Mouse (Mus musculus): ENCODE measurements at regions not wholly inside any gene's neighbourhood (a gene's known extent, or its start where the extent isn't known, plus 50 kb on each side); places are given as distances from the start of the nearest gene placed in this dataset.

DNA sequence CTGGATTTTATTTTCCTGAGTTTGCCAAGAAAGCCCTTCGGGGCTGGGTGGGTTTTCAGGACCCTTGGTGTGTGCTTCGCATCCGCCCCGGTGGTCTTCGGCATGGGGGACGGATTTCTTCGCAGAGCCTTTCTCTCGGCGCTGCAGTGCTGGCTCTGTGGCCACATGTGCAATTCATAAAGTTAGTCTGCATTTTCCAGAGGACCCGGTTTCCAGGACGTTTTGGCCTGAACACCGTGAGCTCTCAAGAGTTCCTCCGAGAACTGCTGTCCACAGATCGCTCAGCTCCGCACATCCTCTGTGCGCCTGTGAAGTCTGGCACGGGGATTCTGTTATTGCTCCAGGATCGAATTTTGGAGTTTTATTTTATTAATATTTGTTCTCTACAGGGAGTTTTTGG is 63.2 kb upstream of the Cxcl14 start:
- no peak overlapping the region for H3K27ac ChIP-seq (ENCODE audit: low read length)
- no peak overlapping the region for H3K9ac ChIP-seq (ENCODE audit: low read depth, low read length)
- H3K9me3 ChIP-seq (replicated peaks; ENCODE audit: control insufficient read depth, low read length): no peaks in the 10 kb centered on the region
- H3K4me3 ChIP-seq (ENCODE audit: low read depth, low read length): no peak overlapping the region
- WGBS (ENCODE audit: insufficient replicate concordance): 77% methylated on average over 18 of the region's 18 CpGs
- H3K36me3 ChIP-seq (ENCODE audit: control insufficient read depth, insufficient read depth): no peaks in the 10 kb centered on the region
- H3K4me2 ChIP-seq (ENCODE audit: low read depth, low read length): no peak overlapping the region
- no peaks in the 10 kb centered on the region; the same call in 1 of the 2 replicates for H3K4me1 ChIP-seq (ENCODE audit: control insufficient read depth, low read depth, low read length)
- no peaks in the 10 kb centered on the region for H3K27me3 ChIP-seq (ENCODE audit: control insufficient read depth, insufficient read depth, low read depth, low read length)
- no peak for ATAC-seq (ENCODE audit: low read depth)

DNA sequence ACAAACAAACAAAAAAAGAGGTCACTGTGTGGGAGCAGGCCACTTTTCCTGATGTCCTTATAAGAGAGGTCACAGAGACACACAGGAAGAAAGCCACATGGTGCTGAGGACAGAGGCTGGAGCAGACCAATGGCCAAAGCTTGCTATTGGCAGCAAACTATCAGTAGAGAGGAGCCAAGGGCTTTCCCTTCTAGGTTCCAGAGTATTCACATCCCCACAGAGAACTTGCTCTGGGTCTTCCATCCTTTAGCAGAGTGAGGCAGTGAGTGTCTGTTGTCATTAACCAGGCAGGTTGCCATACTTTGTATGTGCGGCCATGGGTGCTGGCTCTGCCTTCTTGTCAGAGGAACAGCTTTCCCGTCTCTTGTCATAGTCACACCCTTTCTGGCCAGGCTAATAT is 64.5 kb upstream of the Cxcl14 start:
- Histone ChIP-seq H3K27me3 (ENCODE audit: control insufficient read depth, insufficient read depth, low read depth, low read length) (no peaks in the 10 kb centered on the region), H3K4me3 (ENCODE audit: low read depth, low read length) (no peak overlapping the region), H3K27ac (ENCODE audit: low read length) (no peak overlapping the region), H3K9me3 (replicated peaks; ENCODE audit: control insufficient read depth, low read length) (no peaks in the 10 kb centered on the region), H3K36me3 (ENCODE audit: control insufficient read depth, insufficient read depth) (no peaks in the 10 kb centered on the region), H3K9ac (ENCODE audit: low read depth, low read length) (no peak overlapping the region), H3K4me1 (ENCODE audit: control insufficient read depth, low read depth, low read length) (no peaks in the 10 kb centered on the region), H3K4me2 (ENCODE audit: low read depth, low read length) (no peak overlapping the region)
- ATAC-seq (ENCODE audit: low read depth): no peak
- 63% methylated on average over 2 of the region's 2 CpGs for WGBS (ENCODE audit: insufficient replicate concordance)

DNA sequence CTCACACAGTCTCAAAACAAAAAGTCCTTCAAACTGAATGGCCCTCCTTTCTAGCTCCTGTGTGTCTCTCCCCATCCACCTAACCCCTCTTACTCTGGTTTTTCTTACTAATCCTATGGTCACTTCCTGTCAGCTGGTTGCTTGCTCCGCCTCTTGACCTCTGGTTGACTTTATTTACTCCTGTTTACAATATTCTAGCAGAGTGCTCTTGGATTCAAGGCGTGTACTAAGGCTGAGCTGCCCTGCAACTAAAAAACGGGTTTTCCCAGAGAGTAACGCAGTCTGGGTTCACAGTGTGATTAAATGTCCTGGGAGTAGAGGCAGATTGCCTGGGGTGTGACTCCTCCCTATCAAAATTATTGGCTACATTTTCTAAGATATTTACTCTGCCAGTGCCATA is 64.2 kb upstream of the Gm3045 start:
- Histone ChIP-seq H3K4me3 (ENCODE audit: low read depth, low read length) (no peak overlapping the region), H3K27ac (ENCODE audit: low read length) (no peak overlapping the region), H3K36me3 (ENCODE audit: control insufficient read depth, insufficient read depth) (no peaks in the 10 kb centered on the region), H3K9ac (ENCODE audit: low read depth, low read length) (no peak overlapping the region), H3K27me3 (ENCODE audit: control insufficient read depth, insufficient read depth, low read depth, low read length) (no peaks in the 10 kb centered on the region), H3K4me2 (ENCODE audit: low read depth, low read length) (no peak overlapping the region), H3K4me1 (ENCODE audit: control insufficient read depth, low read depth, low read length) (no peaks in the 10 kb centered on the region), H3K9me3 (replicated peaks; ENCODE audit: control insufficient read depth, low read length) (no peaks in the 10 kb centered on the region)
- no peak for ATAC-seq (ENCODE audit: low read depth)
- 53% methylated on average over 4 of the region's 4 CpGs for WGBS (ENCODE audit: insufficient replicate concordance)

DNA sequence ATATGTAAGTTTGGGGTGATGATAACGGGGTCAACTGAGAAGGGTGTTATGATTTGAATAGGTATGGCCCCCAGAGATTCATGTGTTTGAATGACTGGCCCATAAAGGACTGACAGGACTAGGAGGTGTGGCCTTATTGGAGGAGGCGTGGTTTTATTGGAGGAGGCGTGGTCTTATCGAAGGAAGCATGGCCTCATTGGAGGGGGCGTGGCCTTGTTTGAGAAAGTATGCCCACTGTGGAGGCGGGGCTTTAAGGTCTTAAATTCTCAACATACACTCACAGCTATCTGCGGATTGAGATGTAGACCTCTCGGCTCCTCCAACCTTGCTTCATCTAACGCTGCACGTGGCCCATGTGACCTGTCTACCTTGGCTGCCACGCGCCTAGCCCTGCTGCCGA is 63.7 kb upstream of the Gm3045 start:
- Histone ChIP-seq H3K9ac (ENCODE audit: low read depth, low read length) (no peak overlapping the region), H3K27ac (ENCODE audit: low read length) (no peak overlapping the region), H3K4me3 (ENCODE audit: low read depth, low read length) (no peak overlapping the region), H3K27me3 (ENCODE audit: control insufficient read depth, insufficient read depth, low read depth, low read length) (no peaks in the 10 kb centered on the region), H3K4me1 (ENCODE audit: control insufficient read depth, low read depth, low read length) (no peaks in the 10 kb centered on the region), H3K36me3 (ENCODE audit: control insufficient read depth, insufficient read depth) (no peaks in the 10 kb centered on the region), H3K9me3 (replicated peaks; ENCODE audit: control insufficient read depth, low read length) (no peaks in the 10 kb centered on the region), H3K4me2 (ENCODE audit: low read depth, low read length) (no peak overlapping the region)
- no peak for ATAC-seq (ENCODE audit: low read depth)
- WGBS (ENCODE audit: insufficient replicate concordance): 42% methylated on average over 13 of the region's 13 CpGs

DNA sequence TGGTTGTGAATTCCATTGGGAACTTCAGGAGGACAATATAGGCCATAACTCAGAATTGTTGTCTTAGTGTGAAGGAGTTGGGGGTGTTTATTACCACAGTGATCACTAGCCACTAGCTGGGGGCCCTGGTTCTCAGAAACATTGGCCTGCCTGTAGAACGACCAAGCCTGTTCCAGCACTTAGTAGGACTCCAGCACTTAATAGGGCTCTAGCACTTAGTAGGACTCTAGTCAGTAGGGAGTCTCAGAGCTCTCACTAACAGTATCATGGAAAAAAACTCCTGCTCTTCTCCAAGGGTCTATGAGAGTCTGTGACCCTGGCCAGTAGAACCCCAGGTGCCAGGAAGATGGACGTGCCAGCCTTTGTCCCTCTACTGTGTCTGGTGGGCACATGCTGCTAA is 56.8 kb upstream of the Gm3045 start:
- no peaks in the 10 kb centered on the region for H3K4me1 ChIP-seq (ENCODE audit: control insufficient read depth, low read depth, low read length)
- no peak overlapping the region for H3K4me3 ChIP-seq (ENCODE audit: low read depth, low read length)
- H3K4me2 ChIP-seq (ENCODE audit: low read depth, low read length): no peak overlapping the region
- H3K9ac ChIP-seq (ENCODE audit: low read depth, low read length): no peak overlapping the region
- no peaks in the 10 kb centered on the region for H3K9me3 ChIP-seq (replicated peaks; ENCODE audit: control insufficient read depth, low read length)
- H3K27me3 ChIP-seq (ENCODE audit: control insufficient read depth, insufficient read depth, low read depth, low read length): no peaks in the 10 kb centered on the region
- no peak overlapping the region for H3K27ac ChIP-seq (ENCODE audit: low read length)
- ATAC-seq (ENCODE audit: low read depth): no peak
- H3K36me3 ChIP-seq (ENCODE audit: control insufficient read depth, insufficient read depth): no peaks in the 10 kb centered on the region
- 50% methylated on average over 2 of the region's 2 CpGs for WGBS (ENCODE audit: insufficient replicate concordance)

DNA sequence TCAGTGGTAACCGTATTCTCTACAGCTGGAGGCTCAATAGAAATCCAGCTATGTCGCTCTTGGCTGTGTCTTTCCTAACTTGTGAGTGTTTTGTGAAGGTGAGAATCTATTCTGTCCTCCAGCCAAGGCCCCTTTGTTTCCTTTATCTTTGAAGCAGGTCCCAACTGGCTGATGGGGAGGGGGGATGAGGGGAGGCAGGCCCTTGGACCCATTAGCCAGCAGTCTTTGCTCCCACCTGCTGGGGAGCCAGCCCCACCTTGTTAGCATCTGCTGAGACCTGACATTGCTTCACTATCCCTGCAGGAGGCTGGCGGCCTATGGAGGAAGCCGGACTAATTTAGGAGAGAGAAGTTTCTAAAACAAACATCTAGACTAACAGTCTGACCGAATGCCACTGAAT is 55.0 kb upstream of the Gm3045 start:
- Histone ChIP-seq H3K4me3 (ENCODE audit: low read depth, low read length) (no peak overlapping the region), H3K27ac (ENCODE audit: low read length) (no peak overlapping the region), H3K9ac (ENCODE audit: low read depth, low read length) (no peak overlapping the region), H3K36me3 (ENCODE audit: control insufficient read depth, insufficient read depth) (no peaks in the 10 kb centered on the region), H3K4me1 (ENCODE audit: control insufficient read depth, low read depth, low read length) (no peaks in the 10 kb centered on the region), H3K4me2 (ENCODE audit: low read depth, low read length) (no peak overlapping the region), H3K27me3 (ENCODE audit: control insufficient read depth, insufficient read depth, low read depth, low read length) (no peaks in the 10 kb centered on the region), H3K9me3 (replicated peaks; ENCODE audit: control insufficient read depth, low read length) (no peaks in the 10 kb centered on the region)
- no peak for ATAC-seq (ENCODE audit: low read depth)
- WGBS (ENCODE audit: insufficient replicate concordance): 33% methylated on average over 5 of the region's 5 CpGs

DNA sequence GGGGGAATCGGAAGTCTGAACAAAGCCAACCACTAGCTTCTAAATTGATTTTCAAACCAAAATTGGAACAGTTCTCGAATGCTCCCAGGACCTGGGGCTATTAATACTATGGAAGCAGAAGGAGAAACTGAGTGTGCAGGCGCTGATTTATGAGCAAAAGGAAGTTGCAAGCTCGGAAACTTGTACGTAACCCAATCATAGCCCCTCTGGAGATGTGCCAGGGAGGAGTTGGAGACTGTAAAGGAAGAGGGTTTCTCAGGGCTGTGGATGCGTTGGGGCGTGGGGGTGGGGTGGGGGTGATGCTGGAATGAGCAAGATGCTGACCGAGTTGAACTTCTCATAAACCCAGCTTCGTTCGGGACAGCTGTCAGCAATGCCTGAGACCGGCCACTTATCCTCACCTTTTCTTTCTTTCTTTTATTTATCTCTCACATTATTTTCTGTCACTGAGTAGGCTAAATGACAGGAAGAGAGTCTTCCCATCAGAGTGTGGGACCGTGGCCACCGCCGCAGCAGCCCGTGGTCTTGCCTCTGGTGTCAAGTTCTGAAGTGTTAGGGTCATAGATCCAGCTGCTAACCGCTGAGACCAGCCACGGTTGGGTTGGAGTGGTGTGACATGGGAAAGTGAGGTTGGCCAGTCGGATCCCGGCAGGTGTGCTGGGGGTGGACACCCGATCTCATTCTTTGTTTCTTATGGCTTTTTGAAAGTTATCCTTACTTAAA is 54.2 kb upstream of the Gm3045 start:
- H3K4me3 ChIP-seq (ENCODE audit: low read depth, low read length): no peak overlapping the region
- no peak overlapping the region for H3K27ac ChIP-seq (ENCODE audit: low read length)
- H3K9me3 ChIP-seq (replicated peaks; ENCODE audit: control insufficient read depth, low read length): no peaks in the 10 kb centered on the region
- H3K36me3 ChIP-seq (ENCODE audit: control insufficient read depth, insufficient read depth): no peaks in the 10 kb centered on the region
- H3K27me3 ChIP-seq (ENCODE audit: control insufficient read depth, insufficient read depth, low read depth, low read length): no peaks in the 10 kb centered on the region
- WGBS (ENCODE audit: insufficient replicate concordance): 62% methylated on average over 20 of the region's 20 CpGs
- no peak overlapping the region for H3K4me2 ChIP-seq (ENCODE audit: low read depth, low read length)
- ATAC-seq (ENCODE audit: low read depth): no peak
- H3K9ac ChIP-seq (ENCODE audit: low read depth, low read length): no peak overlapping the region
- no peaks in the 10 kb centered on the region for H3K4me1 ChIP-seq (ENCODE audit: control insufficient read depth, low read depth, low read length)

DNA sequence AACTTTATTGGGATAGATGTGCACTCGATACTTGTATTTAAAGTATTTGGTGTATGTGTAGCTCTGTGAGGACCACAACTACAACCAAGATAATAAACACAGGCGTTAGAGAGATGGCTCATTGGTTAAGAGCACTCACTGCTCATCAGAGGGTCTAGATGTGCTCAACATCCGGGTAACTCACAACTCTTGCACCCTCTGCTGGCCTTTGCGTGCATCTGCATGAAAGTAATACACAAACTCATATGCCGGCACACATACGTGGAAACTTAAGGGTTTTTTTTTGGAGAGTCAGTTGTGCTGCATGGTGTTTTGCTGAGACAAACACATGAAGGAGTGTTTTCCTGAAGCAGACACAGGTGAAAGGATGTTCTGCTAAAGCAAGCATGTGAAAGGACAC is 53.7 kb upstream of the Gm3045 start:
- Histone ChIP-seq H3K36me3 (ENCODE audit: control insufficient read depth, insufficient read depth) (no peaks in the 10 kb centered on the region), H3K27me3 (ENCODE audit: control insufficient read depth, insufficient read depth, low read depth, low read length) (no peaks in the 10 kb centered on the region), H3K4me2 (ENCODE audit: low read depth, low read length) (no peak overlapping the region), H3K9ac (ENCODE audit: low read depth, low read length) (no peak overlapping the region), H3K9me3 (replicated peaks; ENCODE audit: control insufficient read depth, low read length) (no peaks in the 10 kb centered on the region), H3K4me1 (ENCODE audit: control insufficient read depth, low read depth, low read length) (no peaks in the 10 kb centered on the region), H3K4me3 (ENCODE audit: low read depth, low read length) (no peak overlapping the region), H3K27ac (ENCODE audit: low read length) (no peak overlapping the region)
- no peak for ATAC-seq (ENCODE audit: low read depth)
- WGBS (ENCODE audit: insufficient replicate concordance): 67% methylated on average over 6 of the region's 6 CpGs

Data from liver, embryonic 16.5 days (tissue).